Mouse (Mus musculus) brain, embryonic 14.5 days (tissue): ENCODE results near the gene Lmntd1.

Experiments
- CTCF ChIP-seq: fragments of 200-500 bp; IDR thresholded peaks from 2 replicates; pipeline ENCODE4 v1.5.1; 2012; ENCODE audit warnings: inconsistent platforms, mild to moderate bottlenecking, moderate library complexity, borderline replicate concordance; ENCODE audit not compliant: insufficient read depth, insufficient read length; ENCODE audit errors: extremely low read depth
- POLR2A ChIP-seq: fragments of 200-500 bp; IDR thresholded peaks from 2 replicates; pipeline ENCODE4 v1.6.1; 2012; ENCODE audit warnings: mild to moderate bottlenecking, inconsistent platforms, borderline replicate concordance; ENCODE audit not compliant: poor library complexity, insufficient read depth, insufficient read length, severe bottlenecking; ENCODE audit errors: extremely low read depth

DNA sequence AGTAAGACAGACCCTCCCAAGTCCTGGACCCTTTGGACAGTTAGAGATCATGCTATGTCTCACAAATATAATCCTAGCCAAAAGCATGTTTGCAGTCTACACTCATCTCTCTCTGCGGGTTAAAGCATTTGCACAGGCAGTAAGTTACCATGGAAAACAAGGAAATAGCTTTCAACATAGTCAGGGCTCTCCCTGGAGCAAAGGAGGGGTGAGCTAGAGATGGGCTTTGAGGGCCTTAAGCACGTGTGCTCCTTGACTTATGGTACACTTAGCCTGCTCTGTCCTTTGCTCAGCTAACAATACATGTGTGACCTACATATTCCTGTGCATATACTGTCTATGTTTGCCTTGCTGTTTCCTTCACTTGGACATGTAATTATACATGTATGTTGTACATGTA, 165.8 kb downstream of the Lmntd1 start:
- no peak for TF ChIP-seq CTCF
- no peak for TF ChIP-seq POLR2A
